Mouse (Mus musculus) ES-E14 (cell line): ENCODE measurements at regions not wholly inside any gene's neighbourhood (a gene's known extent, or its start where the extent isn't known, plus 50 kb on each side); places are given as distances from the start of the nearest gene placed in this dataset.

Source experiments
- CHD2 ChIP-seq: IDR thresholded peaks from 2 replicates; pipeline ENCODE4 v1.6.1; 2014; ENCODE audit warnings: mild to moderate bottlenecking, low read depth, low read length, inconsistent platforms
- HCFC1 ChIP-seq: IDR thresholded peaks from 2 replicates; pipeline ENCODE4 v1.6.1; 2012; ENCODE audit warnings: low read length, inconsistent platforms, borderline replicate concordance; ENCODE audit not compliant: insufficient read depth
- MAFK ChIP-seq: IDR thresholded peaks from 2 replicates; pipeline ENCODE4 v1.6.1; 2014; ENCODE audit warnings: mild to moderate bottlenecking, low read depth, low read length, inconsistent platforms; ENCODE audit not compliant: insufficient read depth

GRCm38 (mm10) chr8:77777597-77777996 lies 53.3 kb upstream of the Ednra start:
- TF ChIP-seq HCFC1 = no peak
- TF ChIP-seq CHD2 = no peak
- TF ChIP-seq MAFK = no peak
